Mouse (Mus musculus) hindbrain, embryonic 11.5 days (tissue): ENCODE data around the gene Slc36a4. TPM values are rescaled to one million over a fixed set of nuclear protein-coding genes. Genes with fewer than 3 reads are reported as not detected.

Experiments
- polyA plus RNA-seq: library from polyadenylated mRNA; unstranded; fragments of >200 nt; fragmentation: Nextera tagmentation; extraction: Ambion mirVana; gene quantifications from 2 replicates; pipeline ENCODE4 v1.2.1, GENCODE M21; 2014

Gene Slc36a4
- polyA plus RNA-seq, 1 experiment from 2014 or later, result 20.9 TPM

Other genes starting within 250 kb of the Slc36a4 start
- 2.0 and 2.8 TPM in 2 replicates for gene Smco4, start 216.3 kb upstream of the Slc36a4 start, polyA plus RNA-seq
- 6.2 and 7.4 TPM in 2 replicates for gene Deup1, start 81.8 kb upstream of the Slc36a4 start, polyA plus RNA-seq
- not detected in 2 replicates for gene Mtnr1b, start 164.8 kb downstream of the Slc36a4 start, polyA plus RNA-seq